In genomic region chr7:49088198-49088912, GRCm38 (mm10) we compare ENCODE assay signal across 24 mouse cellular contexts.
DNase-seq lines count a peak whose midpoint lies in the region; ATAC-seq and TF ChIP-seq lines count a peak whose summit lies in the region.
"Had no signal": no experiment of that assay in that cellular context is flagged by ENCODE, and none has a peak within 500 bp of the region (broad histone marks: within the 10 kb centered on the region; RNA-seq: fewer than 3 reads in every experiment).

No protein-coding gene starts in this region.

- no peak overlapping the region for H3K4me2 ChIP-seq in kidney, postnatal 0 days (ENCODE audit: low read length)
- H3K4me2 ChIP-seq in heart, embryonic 14.5 days (ENCODE audit: low read length): peak overlapping the region; percentile 19
- no peak overlapping the region for H3K4me2 ChIP-seq in liver, embryonic 11.5 days
- H3K4me2 ChIP-seq: embryonic facial prominence, embryonic 12.5 days; hindbrain, embryonic 12.5 days; liver, embryonic 12.5 days; lung, embryonic 14.5 days; neural tube, embryonic 12.5 days had no signal

- no peaks in the 10 kb centered on the region for H3K4me1 ChIP-seq in kidney, postnatal 0 days (replicated peaks; ENCODE audit: insufficient read depth, low read length)
- no peaks in the 10 kb centered on the region for H3K4me1 ChIP-seq in kidney, adult 2 months (ENCODE audit: control insufficient read depth, insufficient read depth, low read length)
- H3K4me1 ChIP-seq in heart, embryonic 14.5 days (ENCODE audit: control insufficient read depth in 2 of 2, insufficient read depth in 2 of 2, low read length in 2 of 2): peaks cover 47 to 48% of the 10 kb centered on the region in 2 experiments
- H3K4me1 ChIP-seq in liver, embryonic 11.5 days (replicated peaks; ENCODE audit: control insufficient read depth, insufficient read depth, low read length): no peaks in the 10 kb centered on the region
- H3K4me1 ChIP-seq: liver, embryonic 12.5 days had no signal

- no peaks in the 10 kb centered on the region for H3K36me3 ChIP-seq in kidney, postnatal 0 days (ENCODE audit: insufficient read depth, low read length)
- no peaks in the 10 kb centered on the region for H3K36me3 ChIP-seq in kidney, adult 2 months (ENCODE audit: control insufficient read depth, insufficient read depth, low read length)
- H3K36me3 ChIP-seq in heart, embryonic 14.5 days (ENCODE audit: control insufficient read depth, insufficient read depth, low read length): no peaks in the 10 kb centered on the region
- H3K36me3 ChIP-seq in liver, embryonic 11.5 days (ENCODE audit: control insufficient read depth, insufficient read depth, low read length): no peaks in the 10 kb centered on the region
- H3K36me3 ChIP-seq: embryonic facial prominence, embryonic 12.5 days; hindbrain, embryonic 12.5 days; liver, embryonic 12.5 days; neural tube, embryonic 12.5 days had no signal

- no peaks in the 10 kb centered on the region for H3K9me3 ChIP-seq in kidney, postnatal 0 days (replicated peaks; ENCODE audit: low read length)
- H3K9me3 ChIP-seq in heart, embryonic 14.5 days (ENCODE audit: control insufficient read depth, low read length): no peaks in the 10 kb centered on the region
- H3K9me3 ChIP-seq in liver, embryonic 11.5 days (ENCODE audit: control insufficient read depth, low read length): no peaks in the 10 kb centered on the region
- H3K9me3 ChIP-seq: embryonic facial prominence, embryonic 12.5 days; hindbrain, embryonic 12.5 days; liver, embryonic 12.5 days; neural tube, embryonic 12.5 days had no signal

- 33% methylated on average over 15 of the region's 15 CpGs for WGBS in kidney, postnatal 0 days
- WGBS in kidney, adult 2 months: 44% methylated on average over 15 of the region's 15 CpGs
- 29% methylated on average over 15 of the region's 15 CpGs for WGBS in heart, embryonic 14.5 days
- WGBS in liver, embryonic 11.5 days: 65% methylated on average over 15 of the region's 15 CpGs

- no peaks in the 10 kb centered on the region for H3K27me3 ChIP-seq in kidney, postnatal 0 days (ENCODE audit: insufficient read depth, low read length)
- H3K27me3 ChIP-seq in kidney, adult 2 months (replicated peaks; ENCODE audit: control insufficient read depth, insufficient read depth, low read length): no peaks in the 10 kb centered on the region
- H3K27me3 ChIP-seq in heart, embryonic 14.5 days (ENCODE audit: control insufficient read depth, insufficient read depth, low read length): peaks cover 5% of the 10 kb centered on the region; the same call in 1 of the 2 replicates
- peaks cover 7% of the 10 kb centered on the region for H3K27me3 ChIP-seq in liver, embryonic 11.5 days (replicated peaks; ENCODE audit: control insufficient read depth, insufficient read depth, low read length)
- H3K27me3 ChIP-seq: neural tube, embryonic 12.5 days; Patski had no signal

- no peak overlapping the region for H3K27ac ChIP-seq in kidney, postnatal 0 days
- H3K27ac ChIP-seq in kidney, adult 2 months (ENCODE audit: insufficient read depth, low read depth, low read length): no peak overlapping the region
- H3K27ac ChIP-seq in heart, embryonic 14.5 days (replicated peaks in 1 of 2; ENCODE audit: control insufficient read depth in 1 of 2, insufficient read depth in 1 of 2, low read depth in 2 of 2, low read length in 2 of 2): peak overlapping the region; percentile 86 to 93
- no peak overlapping the region for H3K27ac ChIP-seq in liver, embryonic 11.5 days (ENCODE audit: low read depth, low read length)
- H3K27ac ChIP-seq: embryonic facial prominence, embryonic 12.5 days; layer of hippocampus, adult 2 months; left cerebral cortex, adult 2 months; liver, embryonic 12.5 days; neural tube, embryonic 12.5 days had no signal

- no peak overlapping the region for H3K9ac ChIP-seq in kidney, postnatal 0 days (ENCODE audit: low read depth, low read length)
- H3K9ac ChIP-seq in heart, embryonic 14.5 days (ENCODE audit: low read length): peak overlapping the region; percentile 41; the same call in 1 of the 2 replicates
- no peak overlapping the region for H3K9ac ChIP-seq in liver, embryonic 11.5 days (ENCODE audit: low read depth, low read length)
- H3K9ac ChIP-seq: embryonic facial prominence, embryonic 12.5 days; hindbrain, embryonic 12.5 days; liver, embryonic 12.5 days; lung, embryonic 14.5 days; neural tube, embryonic 12.5 days had no signal

- TF ChIP-seq POLR2A in kidney, adult 2 months (IDR thresholded peaks at IDR 0.05; ENCODE audit: low read depth, low read length): no peak

- ATAC-seq in kidney, postnatal 0 days (replicated peaks; ENCODE audit: low FRiP score, low read depth): peak; percentile 75
- peak; percentile 73 for ATAC-seq in heart, embryonic 14.5 days (ENCODE audit: insufficient number of reproducible peaks, insufficient read depth, low FRiP score, low read depth)
- ATAC-seq in liver, embryonic 11.5 days (replicated peaks; ENCODE audit: low FRiP score): no peak
- ATAC-seq: CD4-positive, CD25-positive, alpha-beta regulatory T cell, adult 4 months; forebrain, embryonic 14.5 days; liver, embryonic 12.5 days; Patski had no signal

- DNase-seq in gastrocnemius, adult 18-20 months (ENCODE audit: low spot score): peak; percentile 5
- DNase-seq in gastrocnemius, adult 8-10 months (ENCODE audit: low spot score in 2 of 2): no peak
- no peak for DNase-seq in kidney, postnatal 0 days (ENCODE audit: low spot score)
- no peak for DNase-seq in kidney, adult 2 months
- peak; percentile 21 for DNase-seq in skeletal muscle tissue, adult 2 months (ENCODE audit: low read depth, low spot score)
- no peak for DNase-seq in liver, embryonic 11.5 days (ENCODE audit: low spot score)
- no peak for DNase-seq in thymus, postnatal 4 days
- DNase-seq: adrenal gland, adult 8-10 months; cerebellum, adult 9-10 months; kidney, postnatal 14 days; lung, embryonic 14.5 days; lung, postnatal 4 days; right cerebral cortex, adult 18-20 months; thymus, postnatal 36 days had no signal

- no peak for TF ChIP-seq CTCF in kidney, postnatal 0 days (IDR thresholded peaks at IDR 0.05; ENCODE audit: low read depth)
- TF ChIP-seq CTCF in kidney, adult 2 months (conservative IDR thresholded peaks at IDR 0.05; ENCODE audit: insufficient read depth, insufficient read length, low read depth, low read length): no peak

- no peak overlapping the region for H3K4me3 ChIP-seq in kidney, postnatal 0 days (replicated peaks; ENCODE audit: low read depth, low read length)
- H3K4me3 ChIP-seq in kidney, adult 2 months (ENCODE audit: insufficient read depth, low read depth, low read length): no peak overlapping the region
- H3K4me3 ChIP-seq in heart, embryonic 14.5 days (ENCODE audit: control insufficient read depth in 1 of 2, insufficient read depth in 1 of 2, low read depth in 1 of 2, low read length in 2 of 2): no peak overlapping the region
- H3K4me3 ChIP-seq in liver, embryonic 11.5 days (ENCODE audit: low read depth, low read length): no peak overlapping the region
- H3K4me3 ChIP-seq: embryonic facial prominence, embryonic 12.5 days; hindbrain, embryonic 12.5 days; layer of hippocampus, adult 2 months; left cerebral cortex, adult 2 months; liver, embryonic 12.5 days; neural tube, embryonic 12.5 days had no signal

Comparison
In these comparisons a context has a peak if more than half of its experiments do, and no peak if none do; other contexts are left out.
1. DNase-seq: peak in gastrocnemius, adult 18-20 months (single experiment) and skeletal muscle tissue, adult 2 months (single experiment); none in gastrocnemius, adult 8-10 months (0 of 2), kidney, postnatal 0 days (single experiment), kidney, adult 2 months (single experiment), liver, embryonic 11.5 days (single experiment) and thymus, postnatal 4 days (single experiment).
2. H3K27ac ChIP-seq: peak in heart, embryonic 14.5 days (2 of 2); none in kidney, postnatal 0 days (single experiment), kidney, adult 2 months (single experiment) and liver, embryonic 11.5 days (single experiment).